ENCODE assay signal across 17 mouse cellular contexts in the genomic region with DNA sequence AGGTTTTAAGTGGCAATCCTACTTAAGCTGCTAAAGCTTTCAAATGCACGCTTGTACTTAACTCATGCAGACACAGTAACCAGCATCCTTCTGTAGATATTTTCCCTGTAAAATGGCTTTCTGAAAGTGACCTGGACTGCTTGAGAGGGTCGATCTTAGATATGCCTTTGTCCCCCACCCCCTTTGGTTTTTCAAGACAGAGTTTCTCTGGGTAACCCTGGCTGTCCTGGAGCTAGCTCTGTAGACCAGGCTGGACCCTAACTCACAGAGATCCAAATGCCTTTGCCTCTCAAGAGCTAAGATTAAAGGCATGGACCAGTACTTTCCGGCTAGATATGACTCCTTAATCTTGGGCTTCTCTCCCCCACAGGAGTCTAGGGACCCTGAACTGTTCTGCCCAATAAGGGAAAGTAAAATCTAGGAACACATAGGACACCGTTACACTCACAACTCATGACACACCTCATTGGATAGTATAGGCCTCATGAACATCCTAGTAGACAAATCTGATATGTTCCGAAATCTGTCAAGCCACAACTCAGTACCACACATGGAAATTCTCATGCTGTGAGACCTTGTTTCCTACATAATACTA. TPM values are rescaled to one million over a fixed set of nuclear protein-coding genes. Genes with fewer than 3 reads are reported as not detected.
"Had no signal": no experiment of that assay in that cellular context is flagged by ENCODE, and none has a peak within 500 bp of the region (broad histone marks: within the 10 kb centered on the region; RNA-seq: fewer than 3 reads in every experiment).

No protein-coding gene starts in this region.

- DNase-seq: liver, embryonic 13.5 days; liver, postnatal 0 days; lung, adult 2 months; lung, postnatal 14 days; lung, postnatal 36 days; right cerebral cortex, postnatal 14 days had no signal

- H3K4me3 ChIP-seq: liver, embryonic 13.5 days; liver, embryonic 15.5 days; lung, embryonic 15.5 days; megakaryocyte, embryonic 14.5 days; midbrain, embryonic 13.5 days; midbrain, embryonic 15.5 days; myocyte; neural tube, embryonic 12.5 days had no signal

- H3K4me1 ChIP-seq: liver, embryonic 13.5 days; liver, embryonic 15.5 days; megakaryocyte, embryonic 14.5 days; midbrain, embryonic 15.5 days had no signal

- H3K27ac ChIP-seq: liver, embryonic 13.5 days; liver, embryonic 15.5 days; lung, embryonic 15.5 days; macrophage; midbrain, embryonic 13.5 days; midbrain, embryonic 15.5 days; neural tube, embryonic 12.5 days had no signal

- ATAC-seq: liver, postnatal 0 days; lung, postnatal 0 days; midbrain, embryonic 13.5 days; midbrain, embryonic 15.5 days had no signal

- H3K36me3 ChIP-seq: liver, embryonic 13.5 days; liver, embryonic 15.5 days; lung, embryonic 15.5 days; midbrain, embryonic 13.5 days; midbrain, embryonic 15.5 days; neural tube, embryonic 12.5 days had no signal

- H3K27me3 ChIP-seq: lung, embryonic 15.5 days; midbrain, embryonic 13.5 days; midbrain, embryonic 15.5 days; neural tube, embryonic 12.5 days had no signal

RNA-seq across cellular contexts. Expression of a gene that starts 2.6 kb away (rescaled TPM):
- polyA plus RNA-seq: liver, embryonic 13.5 days; midbrain, embryonic 11.5 days; midbrain, embryonic 15.5 days; myocyte; neural tube, embryonic 12.5 days; stomach, embryonic 14.5 days had no signal
